Mouse (Mus musculus) heart, postnatal 0 days (tissue): Measurements from ENCODE around the gene 1110032A03Rik.

Experiments used
- CTCF ChIP-seq: IDR thresholded peaks from 2 replicates; pipeline ENCODE4 v1.5.1; 2016; ENCODE audit warnings: antibody characterized with exemption, control low read depth, low read depth
- EP300 ChIP-seq: IDR thresholded peaks from 2 replicates; pipeline ENCODE4 v1.6.1; 2016; ENCODE audit warnings: antibody characterized with exemption, low read depth

GRCm38 (mm10) chr9:50776162-50776760 is 941 bp upstream of the 1110032A03Rik start:
- TF ChIP-seq CTCF, result no peak
- no peak for TF ChIP-seq EP300
